Mouse (Mus musculus) midbrain, embryonic 16.5 days (tissue): ENCODE measurements around the gene St8sia1. TPM values are rescaled to one million over a fixed set of nuclear protein-coding genes. Genes with fewer than 3 reads are reported as not detected.

Experiments used
- ATAC-seq: fragments of 200-750 bp; cut with Nextera tagmentation; 2 replicates; pipeline ENCODE4 v1.8.0; 2017; ENCODE audit warnings: moderate TSS enrichment
- H3K27ac ChIP-seq: fragments of 300-500 bp; sonication (generic); 2 replicates; pipeline ENCODE4 v1.5.1; 2014; ENCODE audit warnings: mild to moderate bottlenecking, low read length, mixed read lengths
- H3K27me3 ChIP-seq: fragments of 300-500 bp; sonication (generic); 2 replicates; pipeline ENCODE4 v1.6.1; 2014; ENCODE audit warnings: low read depth, low read length, mixed read lengths; ENCODE audit not compliant: control insufficient read depth, insufficient read depth
- H3K36me3 ChIP-seq: fragments of 300-500 bp; sonication (generic); 2 replicates; pipeline ENCODE4 v1.6.1; 2014; ENCODE audit warnings: mild to moderate bottlenecking, low read length, moderate library complexity, mixed read lengths; ENCODE audit not compliant: control insufficient read depth, insufficient read depth
- H3K4me1 ChIP-seq: fragments of 300-500 bp; sonication (generic); 2 replicates; pipeline ENCODE4 v1.6.1; 2014; ENCODE audit warnings: mild to moderate bottlenecking, low read length, mixed read lengths; ENCODE audit not compliant: control insufficient read depth, insufficient read depth
- H3K4me2 ChIP-seq: fragments of 300-500 bp; sonication (generic); 2 replicates; pipeline ENCODE4 v1.6.1; 2014; ENCODE audit warnings: mild to moderate bottlenecking, low read length, mixed read lengths
- H3K4me3 ChIP-seq: fragments of 300-500 bp; sonication (generic); 2 replicates; pipeline ENCODE4 v1.5.1; 2014; ENCODE audit warnings: low read depth, mild to moderate bottlenecking, low read length, moderate library complexity, mixed read lengths
- H3K9ac ChIP-seq: fragments of 300-500 bp; sonication (generic); 2 replicates; pipeline ENCODE4 v1.6.1; 2014; ENCODE audit warnings: low read depth, low read length, mixed read lengths
- H3K9me3 ChIP-seq: fragments of 300-500 bp; sonication (generic); replicated peaks from 2 replicates; pipeline ENCODE4 v1.6.1; 2014; ENCODE audit warnings: mild to moderate bottlenecking, low read length, mixed read lengths; ENCODE audit not compliant: control insufficient read depth, poor library complexity, severe bottlenecking
- WGBS: fragments of 180-500 bp; shearing (Covaris S2); extraction: QIAGEN DNeasy Blood & Tissue Kit; methylation state at CpG from one replicate; pipeline ENCODE4 v1.1.7; 2014; 5-methylcytosine and 5-hydroxymethylcytosine counted together
- polyA plus RNA-seq: library from polyadenylated mRNA; unstranded; fragments of >200 nt; fragmentation: Nextera tagmentation; extraction: Ambion mirVana; gene quantifications from 2 replicates; pipeline ENCODE4 v1.2.1, GENCODE M21; 2015

St8sia1 gene
- polyA plus RNA-seq, 1 experiment from 2014 or later: 7.5 TPM

DNA sequence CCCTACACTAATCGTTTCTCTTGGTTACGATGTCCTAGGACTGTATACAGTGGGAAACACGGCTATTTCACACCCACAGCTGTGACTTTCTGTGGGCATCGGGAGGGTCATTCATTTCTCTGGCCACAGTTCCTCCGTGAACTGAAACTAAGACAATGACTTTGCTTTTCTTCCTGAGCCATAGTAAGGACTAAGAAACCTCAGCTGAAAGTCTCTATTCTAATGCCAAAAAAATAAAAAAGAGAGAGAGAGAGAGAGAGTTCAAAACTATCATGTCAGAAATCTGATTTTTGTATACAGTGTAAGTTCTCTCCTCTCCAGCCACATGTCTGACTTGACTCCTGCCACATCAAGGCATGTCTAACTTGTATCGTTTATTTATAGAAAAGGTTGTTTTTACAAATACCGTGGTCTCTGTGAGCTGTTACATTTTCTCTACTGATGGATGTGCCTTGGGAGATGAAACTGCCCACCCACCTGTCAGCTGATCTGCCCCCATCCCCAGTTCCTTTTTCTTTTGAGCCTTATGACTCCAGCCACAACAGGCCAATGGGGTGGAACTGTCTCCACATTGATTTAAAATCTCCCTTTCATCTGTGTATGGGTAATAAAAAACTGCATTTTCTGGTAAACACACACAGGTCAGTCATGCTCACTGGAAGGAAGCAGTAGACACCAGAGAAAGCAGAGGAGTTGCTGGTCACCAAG is 94.4 kb downstream of the St8sia1 start:
- WGBS: 85% methylated on average over 7 of the region's 7 CpGs
- Histone ChIP-seq H3K36me3 (no peaks in the 10 kb centered on the region), H3K4me2 (no peak overlapping the region), H3K4me3 (no peak overlapping the region), H3K4me1 (peaks cover 11% of the 10 kb centered on the region), H3K27ac (no peak overlapping the region), H3K27me3 (no peaks in the 10 kb centered on the region), H3K9ac (no peak overlapping the region), H3K9me3 (no peaks in the 10 kb centered on the region)
- ATAC-seq: no peak

DNA sequence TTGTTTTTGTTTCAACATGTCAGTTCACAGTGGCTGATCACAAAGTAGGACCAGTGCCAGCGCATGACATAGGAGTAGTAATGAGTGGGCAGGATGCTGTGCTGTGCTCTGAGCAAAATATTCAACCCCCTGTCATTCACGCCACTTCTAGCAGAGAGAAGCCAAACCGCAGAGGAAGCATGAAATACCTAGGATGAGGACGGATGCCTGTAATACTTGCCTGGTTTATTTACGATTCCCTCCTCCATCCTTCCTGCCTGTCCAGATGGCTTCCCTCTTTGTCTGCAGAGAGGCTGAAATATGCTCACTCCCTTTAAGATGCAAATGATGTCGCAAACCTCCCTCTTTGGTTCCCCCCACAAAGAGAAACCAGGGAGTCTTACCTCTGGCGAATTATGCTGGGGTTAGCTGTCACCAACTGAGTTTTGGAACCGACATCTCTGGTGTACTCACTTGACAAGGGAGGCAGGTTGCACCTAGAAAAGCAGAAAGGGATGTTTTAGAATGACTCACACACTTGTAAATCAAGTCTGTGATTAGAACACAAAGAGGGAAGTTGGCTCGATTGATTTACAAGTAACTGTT is 96.7 kb downstream of the St8sia1 start:
- Histone ChIP-seq H3K4me3 (no peak overlapping the region), H3K27ac (peak overlapping the region; percentile 70), H3K9me3 (no peaks in the 10 kb centered on the region), H3K4me2 (no peak overlapping the region; the same call in 1 of the 2 replicates), H3K27me3 (no peaks in the 10 kb centered on the region), H3K4me1 (peaks cover 11% of the 10 kb centered on the region), H3K9ac (peak overlapping the region; percentile 6; the same call in 1 of the 2 replicates), H3K36me3 (peaks cover 3% of the 10 kb centered on the region; the same call in 1 of the 2 replicates)
- 7% methylated on average over 9 of the region's 9 CpGs for WGBS
- peak; percentile 82 for ATAC-seq

- Histone ChIP-seq H3K4me3 (no peak overlapping the region), H3K4me1 (peaks cover 11% of the 10 kb centered on the region), H3K27ac (peak overlapping the region; percentile 70), H3K4me2 (no peak overlapping the region), H3K9ac (no peak overlapping the region), H3K27me3 (no peaks in the 10 kb centered on the region), H3K9me3 (no peaks in the 10 kb centered on the region), H3K36me3 (peaks cover 3% of the 10 kb centered on the region)
- peak; percentile 44 for ATAC-seq
- 100% methylated on average over 2 of the region's 2 CpGs for WGBS
These were observed 97.2 kb downstream of the St8sia1 start for GRCm38 (mm10) chr6:142867023-142867422.

DNA sequence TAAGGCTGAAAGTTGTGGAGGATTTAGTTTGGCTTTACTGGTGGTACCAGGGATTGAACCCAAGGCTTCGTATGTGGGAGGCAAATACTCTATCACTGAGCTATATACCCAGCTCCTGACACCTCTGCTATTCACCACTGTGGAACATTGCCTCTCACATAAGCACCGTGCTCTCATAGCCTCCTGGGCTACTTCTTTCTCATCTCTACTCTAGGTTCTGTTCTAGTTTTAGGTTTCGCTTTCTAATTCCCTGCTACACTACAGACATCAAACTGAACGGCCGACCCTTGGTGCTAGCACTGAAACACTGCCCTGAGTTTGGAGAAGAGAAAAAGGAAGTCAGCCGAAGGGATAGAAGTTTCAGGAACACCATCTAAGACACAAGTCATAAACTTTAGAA is 99.1 kb downstream of the St8sia1 start:
- Histone ChIP-seq H3K9ac (no peak overlapping the region), H3K27ac (no peak overlapping the region), H3K27me3 (no peaks in the 10 kb centered on the region), H3K9me3 (no peaks in the 10 kb centered on the region), H3K36me3 (peaks cover 3% of the 10 kb centered on the region), H3K4me3 (no peak overlapping the region), H3K4me1 (peaks cover 11% of the 10 kb centered on the region), H3K4me2 (no peak overlapping the region)
- 92% methylated on average over 6 of the region's 6 CpGs for WGBS
- ATAC-seq: no peak

GRCm38 (mm10) chr6:142863881-142864280 is 100.4 kb downstream of the St8sia1 start:
- H3K4me2 ChIP-seq: no peak overlapping the region
- H3K36me3 ChIP-seq: peaks cover 3% of the 10 kb centered on the region
- WGBS: 93% methylated on average over 4 of the region's 4 CpGs
- H3K9ac ChIP-seq: no peak overlapping the region
- H3K27me3 ChIP-seq: no peaks in the 10 kb centered on the region
- no peak overlapping the region for H3K27ac ChIP-seq
- peaks cover 11% of the 10 kb centered on the region for H3K4me1 ChIP-seq
- no peak for ATAC-seq
- no peaks in the 10 kb centered on the region for H3K9me3 ChIP-seq
- no peak overlapping the region for H3K4me3 ChIP-seq

GRCm38 (mm10) chr6:142862265-142862664 is 102.0 kb downstream of the St8sia1 start:
- peaks cover 3% of the 10 kb centered on the region for H3K36me3 ChIP-seq
- 94% methylated on average over 3 of the region's 3 CpGs for WGBS
- no peak for ATAC-seq
- H3K4me3 ChIP-seq: no peak overlapping the region
- no peak overlapping the region for H3K9ac ChIP-seq
- peaks cover 2% of the 10 kb centered on the region; the same call in 1 of the 2 replicates for H3K4me1 ChIP-seq
- H3K27me3 ChIP-seq: no peaks in the 10 kb centered on the region
- H3K27ac ChIP-seq: no peak overlapping the region
- H3K4me2 ChIP-seq: no peak overlapping the region
- H3K9me3 ChIP-seq: no peaks in the 10 kb centered on the region

DNA sequence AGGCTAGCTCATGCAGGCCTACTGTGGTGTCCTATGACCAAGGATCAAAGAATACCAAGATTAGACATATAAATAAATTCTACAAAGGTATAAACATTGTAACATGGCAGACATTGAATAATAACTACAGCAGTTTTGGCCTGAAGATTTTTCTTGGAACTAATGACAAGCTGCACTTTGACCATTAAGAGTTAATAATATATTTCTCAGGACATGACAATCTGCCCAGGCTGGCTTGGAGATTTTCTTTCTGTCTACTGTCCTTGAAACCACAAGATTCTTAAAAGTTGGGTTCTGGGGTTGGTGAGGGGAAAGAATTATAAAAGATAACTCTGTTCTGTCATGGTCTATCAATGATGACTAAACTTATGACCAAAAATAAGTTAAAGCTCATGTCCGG is 103.9 kb downstream of the St8sia1 start:
- 92% methylated on average over 1 of the region's 1 CpGs for WGBS
- no peaks in the 10 kb centered on the region for H3K9me3 ChIP-seq

DNA sequence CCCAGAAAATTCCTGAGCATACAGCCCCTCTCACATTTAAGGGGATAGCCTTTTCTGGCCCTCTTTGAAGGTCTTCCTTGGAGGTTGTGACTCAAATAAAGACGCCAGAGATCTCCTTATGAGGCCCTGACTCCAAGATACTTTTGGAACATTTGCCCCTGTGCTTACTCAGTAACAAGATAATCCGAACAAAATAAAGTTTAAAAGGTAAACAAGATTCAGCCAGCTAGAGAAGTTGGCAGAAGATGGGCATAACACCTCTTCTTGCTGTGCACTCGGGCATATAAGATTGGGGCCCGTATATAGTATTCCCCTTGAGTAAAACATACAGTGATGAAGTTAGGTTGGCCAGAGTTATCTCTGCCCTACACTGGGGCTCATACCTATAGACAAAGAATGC is 104.3 kb downstream of the St8sia1 start:
- Histone ChIP-seq H3K4me1 (no peaks in the 10 kb centered on the region; the same call in 1 of the 2 replicates), H3K27ac (no peak overlapping the region), H3K9me3 (no peaks in the 10 kb centered on the region), H3K4me2 (no peak overlapping the region), H3K36me3 (peaks cover 3% of the 10 kb centered on the region), H3K27me3 (no peaks in the 10 kb centered on the region), H3K9ac (no peak overlapping the region), H3K4me3 (no peak overlapping the region)
- WGBS: 96% methylated on average over 4 of the region's 4 CpGs
- ATAC-seq: no peak

More for the DNA sequence above, 103.9 kb downstream of the St8sia1 start:
- Histone ChIP-seq H3K4me3 (no peak overlapping the region), H3K27me3 (no peaks in the 10 kb centered on the region), H3K4me1 (no peaks in the 10 kb centered on the region; the same call in 1 of the 2 replicates), H3K9ac (no peak overlapping the region), H3K4me2 (no peak overlapping the region), H3K36me3 (peaks cover 3% of the 10 kb centered on the region), H3K27ac (no peak overlapping the region)
- ATAC-seq: no peak

- no peak for ATAC-seq
- Histone ChIP-seq H3K9ac (no peak overlapping the region), H3K4me2 (no peak overlapping the region), H3K4me1 (no peaks in the 10 kb centered on the region; the same call in 1 of the 2 replicates), H3K9me3 (no peaks in the 10 kb centered on the region), H3K36me3 (peaks cover 2% of the 10 kb centered on the region), H3K27me3 (no peaks in the 10 kb centered on the region), H3K4me3 (no peak overlapping the region), H3K27ac (no peak overlapping the region)
- WGBS: 95% methylated on average over 2 of the region's 2 CpGs
These were observed 105.3 kb downstream of the St8sia1 start for GRCm38 (mm10) chr6:142858937-142859336.
